Mouse (Mus musculus) forebrain, embryonic 15.5 days (tissue): Measurements from ENCODE around the gene Icmt. TPM values are rescaled to one million over a fixed set of nuclear protein-coding genes. Genes with fewer than 3 reads are reported as not detected.

Experiments used
- ATAC-seq: fragments of 200-750 bp; cut with Nextera tagmentation; replicated peaks from 2 replicates; pipeline ENCODE4 v1.8.0; 2017; ENCODE audit warnings: mild to moderate bottlenecking, moderate TSS enrichment, moderate library complexity
- H3K27ac ChIP-seq: fragments of 300-500 bp; sonication (generic); replicated peaks from 2 replicates; pipeline ENCODE4 v1.5.1; 2015; ENCODE audit warnings: mild to moderate bottlenecking, inconsistent platforms
- H3K27me3 ChIP-seq: fragments of 300-500 bp; sonication (generic); 2 replicates; pipeline ENCODE4 v1.6.1; 2015; ENCODE audit warnings: inconsistent platforms
- H3K36me3 ChIP-seq: fragments of 300-500 bp; sonication (generic); 2 replicates; pipeline ENCODE4 v1.6.1; 2015; ENCODE audit warnings: mild to moderate bottlenecking, inconsistent platforms
- H3K4me1 ChIP-seq: fragments of 300-500 bp; sonication (generic); 2 replicates; pipeline ENCODE4 v1.6.1; 2015; ENCODE audit warnings: inconsistent platforms
- H3K4me2 ChIP-seq: fragments of 300-500 bp; sonication (generic); replicated peaks from 2 replicates; pipeline ENCODE4 v1.6.1; 2015; ENCODE audit warnings: mild to moderate bottlenecking, inconsistent platforms
- H3K4me3 ChIP-seq: fragments of 300-500 bp; sonication (generic); 2 replicates; pipeline ENCODE4 v1.5.1; 2015; ENCODE audit warnings: mild to moderate bottlenecking, inconsistent platforms
- H3K9ac ChIP-seq: fragments of 300-500 bp; sonication (generic); replicated peaks from 2 replicates; pipeline ENCODE4 v1.6.1; 2015; ENCODE audit warnings: mild to moderate bottlenecking, inconsistent platforms
- H3K9me3 ChIP-seq: fragments of 300-500 bp; sonication (generic); 2 replicates; pipeline ENCODE4 v1.6.1; 2016; ENCODE audit warnings: inconsistent platforms
- WGBS: fragments of 180-500 bp; shearing (Covaris S2); methylation state at CpG from one replicate; pipeline ENCODE4 v1.1.7; 2015; ENCODE audit warnings: mixed read lengths; 5-methylcytosine and 5-hydroxymethylcytosine counted together
- polyA plus RNA-seq: library from polyadenylated mRNA; unstranded; fragments of >200 nt; fragmentation: Nextera tagmentation; extraction: Ambion mirVana; gene quantifications from 2 replicates; pipeline ENCODE4 v1.2.1, GENCODE M21; 2015

Icmt gene
- polyA plus RNA-seq, 1 experiment from 2014 or later = 18.6 TPM

GRCm38 (mm10) chr4:152266236-152266895, 30.7 kb upstream of the Icmt start:
- Histone ChIP-seq H3K36me3 (no peaks in the 10 kb centered on the region), H3K9me3 (no peaks in the 10 kb centered on the region), H3K9ac (no peak overlapping the region), H3K4me3 (no peak overlapping the region), H3K4me2 (no peak overlapping the region), H3K27ac (0 out of 2 replicates have a peak overlapping the region, but pooled peaks have one; percentile 14), H3K27me3 (no peaks in the 10 kb centered on the region), H3K4me1 (peaks cover 21% of the 10 kb centered on the region)
- WGBS = 55% methylated on average over 10 of the region's 10 CpGs
- no peak; the same call in 1 of the 2 replicates for ATAC-seq

GRCm38 (mm10) chr4:152267748-152268369, 29.2 kb upstream of the Icmt start:
- Histone ChIP-seq H3K27ac (0 out of 2 replicates have a peak overlapping the region, but pooled peaks have one; percentile 8), H3K9ac (no peak overlapping the region), H3K4me3 (no peak overlapping the region), H3K4me1 (peaks cover 23% of the 10 kb centered on the region), H3K36me3 (no peaks in the 10 kb centered on the region), H3K27me3 (no peaks in the 10 kb centered on the region), H3K4me2 (no peak overlapping the region), H3K9me3 (no peaks in the 10 kb centered on the region)
- peak; percentile 36 for ATAC-seq
- WGBS = 73% methylated on average over 13 of the region's 13 CpGs

GRCm38 (mm10) chr4:152269967-152270366, 27.1 kb upstream of the Icmt start:
- H3K9ac ChIP-seq = no peak overlapping the region
- ATAC-seq = no peak
- peaks cover 10% of the 10 kb centered on the region; the same call in 1 of the 2 replicates for H3K27me3 ChIP-seq
- H3K9me3 ChIP-seq = no peaks in the 10 kb centered on the region
- H3K27ac ChIP-seq = no peak overlapping the region
- no peak overlapping the region for H3K4me2 ChIP-seq
- no peaks in the 10 kb centered on the region for H3K36me3 ChIP-seq
- WGBS = 87% methylated on average over 13 of the region's 13 CpGs
- H3K4me1 ChIP-seq = peaks cover 40% of the 10 kb centered on the region
- H3K4me3 ChIP-seq = no peak overlapping the region

GRCm38 (mm10) chr4:152270599-152270998, 26.4 kb upstream of the Icmt start:
- peaks cover 40% of the 10 kb centered on the region for H3K4me1 ChIP-seq
- no peaks in the 10 kb centered on the region for H3K36me3 ChIP-seq
- ATAC-seq = no peak
- H3K4me2 ChIP-seq = no peak overlapping the region
- no peak overlapping the region for H3K4me3 ChIP-seq
- no peaks in the 10 kb centered on the region for H3K9me3 ChIP-seq
- no peak overlapping the region for H3K9ac ChIP-seq
- peaks cover 15% of the 10 kb centered on the region; the same call in 1 of the 2 replicates for H3K27me3 ChIP-seq
- no peak overlapping the region for H3K27ac ChIP-seq
- WGBS = 76% methylated on average over 9 of the region's 9 CpGs

- Histone ChIP-seq H3K4me3 (no peak overlapping the region), H3K27me3 (peaks cover 20% of the 10 kb centered on the region; the same call in 1 of the 2 replicates), H3K9me3 (no peaks in the 10 kb centered on the region), H3K9ac (no peak overlapping the region), H3K4me2 (no peak overlapping the region), H3K36me3 (no peaks in the 10 kb centered on the region), H3K4me1 (peaks cover 34% of the 10 kb centered on the region), H3K27ac (no peak overlapping the region)
- ATAC-seq = no peak
- 92% methylated on average over 11 of the region's 11 CpGs for WGBS
These were observed 25.7 kb upstream of the Icmt start for GRCm38 (mm10) chr4:152271334-152271733.

- WGBS = 77% methylated on average over 7 of the region's 7 CpGs
- H3K4me2 ChIP-seq = no peak overlapping the region
- no peak overlapping the region for H3K9ac ChIP-seq
- peaks cover 31% of the 10 kb centered on the region for H3K4me1 ChIP-seq
- no peaks in the 10 kb centered on the region for H3K9me3 ChIP-seq
- H3K4me3 ChIP-seq = no peak overlapping the region
- no peaks in the 10 kb centered on the region for H3K36me3 ChIP-seq
- H3K27me3 ChIP-seq = peaks cover 20% of the 10 kb centered on the region; the same call in 1 of the 2 replicates
- ATAC-seq = no peak
- no peak overlapping the region for H3K27ac ChIP-seq
These were observed 25.0 kb upstream of the Icmt start for GRCm38 (mm10) chr4:152272006-152272405.

- H3K4me3 ChIP-seq = no peak overlapping the region
- H3K4me2 ChIP-seq = no peak overlapping the region
- ATAC-seq = no peak
- no peaks in the 10 kb centered on the region for H3K9me3 ChIP-seq
- 48% methylated on average over 9 of the region's 9 CpGs for WGBS
- H3K4me1 ChIP-seq = peaks cover 28% of the 10 kb centered on the region
- H3K27me3 ChIP-seq = peaks cover 20% of the 10 kb centered on the region; the same call in 1 of the 2 replicates
- no peak overlapping the region for H3K9ac ChIP-seq
- H3K36me3 ChIP-seq = no peaks in the 10 kb centered on the region
- no peak overlapping the region for H3K27ac ChIP-seq
These were observed 24.5 kb upstream of the Icmt start for GRCm38 (mm10) chr4:152272449-152273049.

GRCm38 (mm10) chr4:152273191-152273590, 23.8 kb upstream of the Icmt start:
- Histone ChIP-seq H3K4me2 (peak overlapping the region; percentile 77; the same call in 1 of the 2 replicates), H3K9ac (no peak overlapping the region), H3K27me3 (peaks cover 20% of the 10 kb centered on the region; the same call in 1 of the 2 replicates), H3K4me1 (peaks cover 22% of the 10 kb centered on the region), H3K4me3 (0 out of 2 replicates have a peak overlapping the region, but pooled peaks have one; percentile 54), H3K9me3 (no peaks in the 10 kb centered on the region), H3K27ac (0 out of 2 replicates have a peak overlapping the region, but pooled peaks have one; percentile 49), H3K36me3 (no peaks in the 10 kb centered on the region)
- WGBS = 27% methylated on average over 3 of the region's 3 CpGs
- peak; percentile 5; the same call in 1 of the 2 replicates for ATAC-seq

GRCm38 (mm10) chr4:152273621-152274236, 23.3 kb upstream of the Icmt start, which contains the start of gene Gpr153:
Gene Gpr153 (plus strand): TSS chr4:152274232.
- Histone ChIP-seq H3K9ac (peak within 1 kb of the TSS; percentile 58), H3K4me2 (peak within 1 kb of the TSS; percentile 77), H3K9me3 (no peaks in the 10 kb centered on the region), H3K4me1 (peaks cover 22% of the 10 kb centered on the region), H3K27me3 (peaks cover 20% of the 10 kb centered on the region; the same call in 1 of the 2 replicates), H3K27ac (peak within 1 kb of the TSS; percentile 49), H3K36me3 (no peaks in the 10 kb centered on the region), H3K4me3 (peak within 1 kb of the TSS; percentile 54)
- 2% methylated on average over 42 of the region's 48 CpGs for WGBS
- peak; percentile 67 for ATAC-seq

- peak overlapping the region; percentile 54 for H3K4me3 ChIP-seq
- peak overlapping the region; percentile 58 for H3K9ac ChIP-seq
- H3K9me3 ChIP-seq = no peaks in the 10 kb centered on the region
- H3K27ac ChIP-seq = no peak overlapping the region
- WGBS = 2% methylated on average over 20 of the region's 20 CpGs
- peak overlapping the region; percentile 77 for H3K4me2 ChIP-seq
- H3K4me1 ChIP-seq = peaks cover 22% of the 10 kb centered on the region
- H3K36me3 ChIP-seq = no peaks in the 10 kb centered on the region
- ATAC-seq = no peak
- H3K27me3 ChIP-seq = peaks cover 22% of the 10 kb centered on the region; the same call in 1 of the 2 replicates
These were observed 22.3 kb upstream of the Icmt start for GRCm38 (mm10) chr4:152274681-152275131.

- no peak for ATAC-seq
These were observed 20.4 kb upstream of the Icmt start for GRCm38 (mm10) chr4:152276389-152277347.

More at GRCm38 (mm10) chr4:152276389-152277347, 20.4 kb upstream of the Icmt start:
- H3K27me3 ChIP-seq = peaks cover 41% of the 10 kb centered on the region
- 49% methylated on average over 10 of the region's 10 CpGs for WGBS
- no peak overlapping the region for H3K4me3 ChIP-seq
- H3K9me3 ChIP-seq = no peaks in the 10 kb centered on the region
- H3K27ac ChIP-seq = no peak overlapping the region
- H3K4me1 ChIP-seq = peaks cover 22% of the 10 kb centered on the region
- no peak overlapping the region for H3K9ac ChIP-seq
- H3K36me3 ChIP-seq = no peaks in the 10 kb centered on the region
- H3K4me2 ChIP-seq = no peak overlapping the region
